In genomic region chr11:51468737-51469136, GRCm38 (mm10) we compare ENCODE assay signal across 17 mouse cellular contexts.
A peak's percentile ranks its signal among the peaks of the same experiment; 100 is the strongest.
DNase-seq lines count a peak whose midpoint lies in the region; ATAC-seq and TF ChIP-seq lines count a peak whose summit lies in the region.
"Had no signal": no experiment of that assay in that cellular context is flagged by ENCODE, and none has a peak within 500 bp of the region (broad histone marks: within the 10 kb centered on the region; RNA-seq: fewer than 3 reads in every experiment).

No protein-coding gene starts in this region.

- no peaks in the 10 kb centered on the region for H3K36me3 ChIP-seq in heart, embryonic 13.5 days
- no peaks in the 10 kb centered on the region for H3K36me3 ChIP-seq in kidney, postnatal 0 days (ENCODE audit: insufficient read depth, low read length)
- no peaks in the 10 kb centered on the region for H3K36me3 ChIP-seq in embryonic facial prominence, embryonic 11.5 days (replicated peaks; ENCODE audit: control insufficient read depth, insufficient read depth, low read depth, low read length)
- H3K36me3 ChIP-seq in embryonic facial prominence, embryonic 15.5 days, result no peaks in the 10 kb centered on the region
- H3K36me3 ChIP-seq: midbrain, embryonic 15.5 days had no signal

- WGBS in heart, embryonic 13.5 days, result 38% methylated on average over 6 of the region's 6 CpGs
- WGBS in kidney, postnatal 0 days, result 33% methylated on average over 6 of the region's 6 CpGs
- 36% methylated on average over 6 of the region's 6 CpGs for WGBS in embryonic facial prominence, embryonic 11.5 days
- 32% methylated on average over 6 of the region's 6 CpGs for WGBS in embryonic facial prominence, embryonic 15.5 days

- H3K9me3 ChIP-seq in heart, embryonic 13.5 days, result 0 out of 2 replicates have a peak, but pooled peaks cover 3% of the 10 kb centered on the region
- no peaks in the 10 kb centered on the region for H3K9me3 ChIP-seq in kidney, postnatal 0 days (replicated peaks; ENCODE audit: low read length)
- no peaks in the 10 kb centered on the region for H3K9me3 ChIP-seq in embryonic facial prominence, embryonic 11.5 days (replicated peaks; ENCODE audit: control insufficient read depth, low read length)
- H3K9me3 ChIP-seq in embryonic facial prominence, embryonic 15.5 days (replicated peaks), result no peaks in the 10 kb centered on the region
- H3K9me3 ChIP-seq: midbrain, embryonic 15.5 days had no signal

- H3K4me3 ChIP-seq in heart, embryonic 13.5 days, result no peak overlapping the region
- H3K4me3 ChIP-seq in kidney, postnatal 0 days (replicated peaks; ENCODE audit: low read depth, low read length), result no peak overlapping the region
- no peak overlapping the region for H3K4me3 ChIP-seq in embryonic facial prominence, embryonic 11.5 days (ENCODE audit: low read depth, low read length)
- no peak overlapping the region for H3K4me3 ChIP-seq in embryonic facial prominence, embryonic 15.5 days (replicated peaks)
- H3K4me3 ChIP-seq: midbrain, embryonic 15.5 days had no signal

- H3K27ac ChIP-seq in heart, embryonic 13.5 days (replicated peaks), result no peak overlapping the region
- no peak overlapping the region for H3K27ac ChIP-seq in kidney, postnatal 0 days
- H3K27ac ChIP-seq in embryonic facial prominence, embryonic 11.5 days (replicated peaks; ENCODE audit: low read depth, low read length), result no peak overlapping the region
- H3K27ac ChIP-seq in embryonic facial prominence, embryonic 15.5 days (replicated peaks), result peak overlapping the region; percentile 29; the same call in 1 of the 2 replicates
- H3K27ac ChIP-seq: liver, embryonic 14.5 days; midbrain, embryonic 15.5 days had no signal

- DNase-seq in heart, adult 9 months (ENCODE audit: low spot score in 2 of 2), result no peak
- DNase-seq in kidney, postnatal 0 days (ENCODE audit: low spot score), result peak; percentile 17
- DNase-seq in kidney, postnatal 10 days, result no peak
- no peak for DNase-seq in embryonic facial prominence, embryonic 11.5 days (ENCODE audit: low spot score)
- no peak for DNase-seq in layer of hippocampus, adult 8-10 months (ENCODE audit: low spot score in 2 of 2)
- DNase-seq in cerebellum, postnatal 4 days (ENCODE audit: low spot score in 2 of 2), result no peak
- DNase-seq: adrenal gland, postnatal 14 days; cerebellum, adult 11-12 months; retina, postnatal 1 day; right cerebral cortex, postnatal 4 days; thymus, postnatal 36 days had no signal

- TF ChIP-seq CTCF in kidney, postnatal 0 days (IDR thresholded peaks at IDR 0.05; ENCODE audit: low read depth), result no peak

- ATAC-seq in heart, embryonic 13.5 days (ENCODE audit: extremely low read depth, insufficient number of reproducible peaks, low FRiP score, low TSS enrichment), result no peak
- no peak for ATAC-seq in kidney, postnatal 0 days (replicated peaks; ENCODE audit: low FRiP score, low read depth)
- no peak for ATAC-seq in embryonic facial prominence, embryonic 11.5 days (replicated peaks; ENCODE audit: insufficient number of reproducible peaks, low FRiP score, low TSS enrichment, low read depth)
- ATAC-seq in embryonic facial prominence, embryonic 15.5 days (ENCODE audit: insufficient number of reproducible peaks, low FRiP score, low TSS enrichment, low read depth), result 0 out of 2 replicates have a peak, but pooled peaks have one; percentile 22
- ATAC-seq: forebrain, embryonic 14.5 days; inflammation-experienced regulatory T-cells, adult 6 months; midbrain, embryonic 15.5 days had no signal

- peaks cover 36% of the 10 kb centered on the region for H3K4me1 ChIP-seq in heart, embryonic 13.5 days
- no peaks in the 10 kb centered on the region; the same call in 1 of the 2 replicates for H3K4me1 ChIP-seq in kidney, postnatal 0 days (replicated peaks; ENCODE audit: insufficient read depth, low read length)
- peaks cover 14% of the 10 kb centered on the region for H3K4me1 ChIP-seq in embryonic facial prominence, embryonic 11.5 days (ENCODE audit: control insufficient read depth, insufficient read depth, low read length)
- peaks cover 37% of the 10 kb centered on the region for H3K4me1 ChIP-seq in embryonic facial prominence, embryonic 15.5 days

- H3K4me2 ChIP-seq in heart, embryonic 13.5 days, result peak overlapping the region; percentile 47
- no peak overlapping the region for H3K4me2 ChIP-seq in kidney, postnatal 0 days (ENCODE audit: low read length)
- 0 out of 2 replicates have a peak overlapping the region, but pooled peaks have one; percentile 3 for H3K4me2 ChIP-seq in embryonic facial prominence, embryonic 11.5 days (ENCODE audit: low read depth, low read length)
- H3K4me2 ChIP-seq in embryonic facial prominence, embryonic 15.5 days (replicated peaks), result peak overlapping the region; percentile 28
- H3K4me2 ChIP-seq: midbrain, embryonic 15.5 days had no signal

- H3K27me3 ChIP-seq in heart, embryonic 13.5 days (replicated peaks), result peaks cover 99% of the 10 kb centered on the region
- H3K27me3 ChIP-seq in kidney, postnatal 0 days (ENCODE audit: insufficient read depth, low read length), result no peaks in the 10 kb centered on the region
- H3K27me3 ChIP-seq in embryonic facial prominence, embryonic 11.5 days (ENCODE audit: control insufficient read depth, insufficient read depth, low read length), result no peaks in the 10 kb centered on the region
- no peaks in the 10 kb centered on the region for H3K27me3 ChIP-seq in embryonic facial prominence, embryonic 15.5 days
- H3K27me3 ChIP-seq: midbrain, embryonic 15.5 days had no signal

- H3K9ac ChIP-seq in heart, embryonic 13.5 days, result no peak overlapping the region
- no peak overlapping the region for H3K9ac ChIP-seq in kidney, postnatal 0 days (ENCODE audit: low read depth, low read length)
- no peak overlapping the region for H3K9ac ChIP-seq in embryonic facial prominence, embryonic 11.5 days (replicated peaks; ENCODE audit: low read length)
- H3K9ac ChIP-seq in embryonic facial prominence, embryonic 15.5 days, result no peak overlapping the region
- H3K9ac ChIP-seq: liver, embryonic 14.5 days; midbrain, embryonic 15.5 days had no signal
